Mouse (Mus musculus) heart, embryonic 14.5 days (tissue): ENCODE results near the gene Glis3. TPM values are rescaled to one million over a fixed set of nuclear protein-coding genes. Genes with fewer than 3 reads are reported as not detected.

Experiments
- ATAC-seq: fragments of 200-750 bp; cut with Nextera tagmentation; 2 replicates; pipeline ENCODE4 v1.8.0; 2017; ENCODE audit warnings: low read depth, moderate TSS enrichment; ENCODE audit not compliant: insufficient number of reproducible peaks, insufficient read depth, low FRiP score
- H3K27ac ChIP-seq, 2 experiments: fragments of 200-500 bp in 1 of 2; fragments of 300-500 bp in 1 of 2; sonication (generic) in 1 of 2; replicated peaks in 1 of 2; 2 replicates each; pipeline ENCODE4 v1.5.1; 2012 to 2014; ENCODE audit warnings: low read depth in 2 of 2, low read length in 2 of 2, control low read depth in 1 of 2, mild to moderate bottlenecking in 1 of 2, mixed read lengths in 1 of 2; ENCODE audit not compliant: control insufficient read depth in 1 of 2, insufficient read depth in 1 of 2
- H3K27me3 ChIP-seq: fragments of 300-500 bp; sonication (generic); 2 replicates; pipeline ENCODE4 v1.6.1; 2014; ENCODE audit warnings: mild to moderate bottlenecking, low read length, control low read depth; ENCODE audit not compliant: control insufficient read depth, insufficient read depth
- H3K36me3 ChIP-seq: fragments of 300-500 bp; sonication (generic); 2 replicates; pipeline ENCODE4 v1.6.1; 2014; ENCODE audit warnings: mild to moderate bottlenecking, control low read depth, low read length, mixed read lengths; ENCODE audit not compliant: control insufficient read depth, insufficient read depth
- H3K4me1 ChIP-seq, 2 experiments: fragments of 200-500 bp in 1 of 2; fragments of 300-500 bp in 1 of 2; sonication (generic) in 1 of 2; 2 replicates each; pipeline ENCODE4 v1.6.1; 2012 to 2014; ENCODE audit warnings: low read length in 2 of 2, control low read depth in 1 of 2, mixed read lengths in 1 of 2; ENCODE audit not compliant: control insufficient read depth in 2 of 2, insufficient read depth in 2 of 2
- H3K4me2 ChIP-seq: fragments of 300-500 bp; sonication (generic); 2 replicates; pipeline ENCODE4 v1.6.1; 2014; ENCODE audit warnings: mild to moderate bottlenecking, low read length
- H3K4me3 ChIP-seq, 2 experiments: fragments of 200-500 bp in 1 of 2; fragments of 300-500 bp in 1 of 2; sonication (generic) in 1 of 2; 2 replicates each; pipeline ENCODE4 v1.5.1; 2012 to 2014; ENCODE audit warnings: low read length in 2 of 2, mild to moderate bottlenecking in 2 of 2, control low read depth in 1 of 2, low read depth in 1 of 2, moderate library complexity in 1 of 2; ENCODE audit not compliant: control insufficient read depth in 1 of 2, insufficient read depth in 1 of 2
- H3K9ac ChIP-seq: fragments of 300-500 bp; sonication (generic); 2 replicates; pipeline ENCODE4 v1.6.1; 2014; ENCODE audit warnings: mild to moderate bottlenecking, low read length
- H3K9me3 ChIP-seq: fragments of 300-500 bp; sonication (generic); 2 replicates; pipeline ENCODE4 v1.6.1; 2016; ENCODE audit warnings: low read length, control low read depth; ENCODE audit not compliant: control insufficient read depth
- WGBS: fragments of 180-500 bp; shearing (Covaris S2); extraction: QIAGEN DNeasy Blood & Tissue Kit; methylation state at CpG from one replicate; pipeline ENCODE4 v1.1.7; 2014; 5-methylcytosine and 5-hydroxymethylcytosine counted together
- polyA plus RNA-seq: library from polyadenylated mRNA; unstranded; fragments of >200 nt; fragmentation: Nextera tagmentation; extraction: Ambion mirVana; gene quantifications from 2 replicates; pipeline ENCODE4 v1.2.1, GENCODE M21; 2014

The Glis3 gene
- polyA plus RNA-seq, 1 experiment from 2014 or later, result 1.6 TPM

GRCm38 (mm10) chr19:28382168-28382911 is 297.5 kb downstream of the Glis3 start:
- no peaks in the 10 kb centered on the region for H3K4me1 ChIP-seq
- no peaks in the 10 kb centered on the region for H3K9me3 ChIP-seq
- no peak overlapping the region for H3K9ac ChIP-seq
- no peak overlapping the region for H3K4me3 ChIP-seq
- no peak for ATAC-seq
- no peak overlapping the region for H3K4me2 ChIP-seq
- no peaks in the 10 kb centered on the region for H3K27me3 ChIP-seq
- H3K27ac ChIP-seq, result no peak overlapping the region
- WGBS, result 57% methylated on average over 10 of the region's 10 CpGs
- no peaks in the 10 kb centered on the region for H3K36me3 ChIP-seq

- no peaks in the 10 kb centered on the region for H3K4me1 ChIP-seq
- H3K36me3 ChIP-seq, result no peaks in the 10 kb centered on the region
- WGBS, result 78% methylated on average over 9 of the region's 9 CpGs
- H3K27ac ChIP-seq, result no peak overlapping the region
- no peaks in the 10 kb centered on the region for H3K9me3 ChIP-seq
- no peaks in the 10 kb centered on the region for H3K27me3 ChIP-seq
- no peak overlapping the region for H3K4me2 ChIP-seq
- ATAC-seq, result no peak
- no peak overlapping the region for H3K9ac ChIP-seq
- no peak overlapping the region for H3K4me3 ChIP-seq
Measured at GRCm38 (mm10) chr19:28381441-28381840, 298.4 kb downstream of the Glis3 start.

GRCm38 (mm10) chr19:28380691-28381262 is 299.1 kb downstream of the Glis3 start:
- no peaks in the 10 kb centered on the region for H3K36me3 ChIP-seq
- H3K27ac ChIP-seq, result no peak overlapping the region
- 71% methylated on average over 9 of the region's 9 CpGs for WGBS
- no peak overlapping the region for H3K4me3 ChIP-seq
- H3K4me1 ChIP-seq, result no peaks in the 10 kb centered on the region
- no peak overlapping the region for H3K9ac ChIP-seq
- no peak overlapping the region for H3K4me2 ChIP-seq
- ATAC-seq, result no peak
- H3K27me3 ChIP-seq, result no peaks in the 10 kb centered on the region
- H3K9me3 ChIP-seq, result no peaks in the 10 kb centered on the region

- Histone ChIP-seq H3K4me1 (no peaks in the 10 kb centered on the region), H3K36me3 (no peaks in the 10 kb centered on the region), H3K9ac (no peak overlapping the region), H3K4me3 (no peak overlapping the region), H3K9me3 (no peaks in the 10 kb centered on the region), H3K27ac (no peak overlapping the region), H3K4me2 (no peak overlapping the region), H3K27me3 (no peaks in the 10 kb centered on the region)
- WGBS, result 88% methylated on average over 5 of the region's 5 CpGs
- no peak for ATAC-seq
Measured at GRCm38 (mm10) chr19:28377788-28378295, 302.0 kb downstream of the Glis3 start.

GRCm38 (mm10) chr19:28376401-28376800 is 303.5 kb downstream of the Glis3 start:
- no peak overlapping the region for H3K27ac ChIP-seq
- H3K9me3 ChIP-seq, result no peaks in the 10 kb centered on the region
- no peaks in the 10 kb centered on the region for H3K4me1 ChIP-seq
- H3K9ac ChIP-seq, result no peak overlapping the region
- WGBS, result 87% methylated on average over 1 of the region's 1 CpGs
- H3K36me3 ChIP-seq, result no peaks in the 10 kb centered on the region
- no peaks in the 10 kb centered on the region for H3K27me3 ChIP-seq
- no peak overlapping the region for H3K4me2 ChIP-seq
- ATAC-seq, result no peak
- no peak overlapping the region for H3K4me3 ChIP-seq

- WGBS, result 76% methylated on average over 2 of the region's 2 CpGs
- H3K36me3 ChIP-seq, result no peaks in the 10 kb centered on the region
- H3K27me3 ChIP-seq, result no peaks in the 10 kb centered on the region
- no peak overlapping the region for H3K27ac ChIP-seq
- H3K4me1 ChIP-seq, result no peaks in the 10 kb centered on the region
- H3K4me2 ChIP-seq, result no peak overlapping the region
- no peaks in the 10 kb centered on the region for H3K9me3 ChIP-seq
- no peak for ATAC-seq
- H3K9ac ChIP-seq, result no peak overlapping the region
- H3K4me3 ChIP-seq, result no peak overlapping the region
Measured at GRCm38 (mm10) chr19:28375746-28376145, 304.1 kb downstream of the Glis3 start.

- 0 out of 2 replicates have a peak, but pooled peaks cover 2% of the 10 kb centered on the region for H3K27me3 ChIP-seq
- no peak overlapping the region for H3K9ac ChIP-seq
- no peaks in the 10 kb centered on the region for H3K36me3 ChIP-seq
- H3K27ac ChIP-seq, result no peak overlapping the region
- H3K4me1 ChIP-seq, result no peaks in the 10 kb centered on the region
- no peaks in the 10 kb centered on the region for H3K9me3 ChIP-seq
- WGBS, result 60% methylated on average over 2 of the region's 2 CpGs
- ATAC-seq, result no peak
- no peak overlapping the region for H3K4me3 ChIP-seq
- no peak overlapping the region for H3K4me2 ChIP-seq
Measured at GRCm38 (mm10) chr19:28374524-28374923, 305.4 kb downstream of the Glis3 start.
